Mouse (Mus musculus): ENCODE data around the gene Mak.

Mak gene

GRCm38 (mm10) chr13:41079421-41079780 is at the start of gene Mak:
Mak (minus strand) TSS chr13:41079706.
- peak; percentile 78 to 84 for DNase-seq

- no peak for DNase-seq
Observed at GRCm38 (mm10) chr13:41129061-41129460, 49.6 kb upstream of the Mak start.

- no peak for DNase-seq
Observed at GRCm38 (mm10) chr13:41128326-41128725, 48.8 kb upstream of the Mak start.

GRCm38 (mm10) chr13:41123666-41124225 is 44.2 kb upstream of the Mak start:
- DNase-seq: no peak

- DNase-seq: no peak
Observed at GRCm38 (mm10) chr13:41119152-41119945, 39.8 kb upstream of the Mak start.

- peak; percentile 15 to 45 for DNase-seq
Observed at GRCm38 (mm10) chr13:41113940-41114339, 34.4 kb upstream of the Mak start, which contains the start of gene Sycp2l. Sycp2l (plus strand) TSS chr13:41114307.

- no peak for DNase-seq
Observed at GRCm38 (mm10) chr13:41110935-41111334, 31.4 kb upstream of the Mak start, which contains the start of gene Gcm2. Gcm2 (minus strand) TSS chr13:41111035.

GRCm38 (mm10) chr13:41105541-41105940 is 26.0 kb upstream of the Mak start:
- no peak for DNase-seq

- DNase-seq: no peak
Observed at GRCm38 (mm10) chr13:41103841-41104525, 24.5 kb upstream of the Mak start.

- no peak for DNase-seq
Observed at GRCm38 (mm10) chr13:41100031-41100430, 20.5 kb upstream of the Mak start.

GRCm38 (mm10) chr13:41098325-41098724 is 18.8 kb upstream of the Mak start:
- no peak for DNase-seq

GRCm38 (mm10) chr13:41097324-41098058 is 18.0 kb upstream of the Mak start:
- DNase-seq: no peak

- DNase-seq: no peak
Observed at GRCm38 (mm10) chr13:41094160-41094559, 14.7 kb upstream of the Mak start.

- DNase-seq: no peak
Observed at GRCm38 (mm10) chr13:41091271-41091670, 11.8 kb upstream of the Mak start.

GRCm38 (mm10) chr13:41088746-41089145 is 9.2 kb upstream of the Mak start:
- no peak for DNase-seq

GRCm38 (mm10) chr13:41085140-41085539 is 5.6 kb upstream of the Mak start:
- DNase-seq: no peak

- DNase-seq: no peak
Observed at GRCm38 (mm10) chr13:41084521-41084920, 5.0 kb upstream of the Mak start.

GRCm38 (mm10) chr13:41080700-41081099 is 1.2 kb upstream of the Mak start:
- DNase-seq: no peak

- no peak for DNase-seq
Observed at GRCm38 (mm10) chr13:41079859-41080258, 353 bp upstream of the Mak start.

- DNase-seq: no peak
Observed at GRCm38 (mm10) chr13:41078690-41079420, 651 bp downstream of the Mak start.

GRCm38 (mm10) chr13:41077921-41078320 is 1.6 kb downstream of the Mak start:
- DNase-seq: no peak

- no peak for DNase-seq
Observed at GRCm38 (mm10) chr13:41073819-41074218, 5.7 kb downstream of the Mak start.

All from kidney, postnatal 4 days (tissue).